Mouse (Mus musculus) hindbrain, embryonic 12.5 days (tissue): ENCODE results near the gene Adamts2. TPM values are rescaled to one million over a fixed set of nuclear protein-coding genes. Genes with fewer than 3 reads are reported as not detected.

Experiments used
- ATAC-seq: fragments of 200-750 bp; cut with Nextera tagmentation; 2 replicates; pipeline ENCODE4 v1.8.0; 2017; ENCODE audit warnings: moderate TSS enrichment; ENCODE audit not compliant: low FRiP score
- H3K27ac ChIP-seq: fragments of 300-500 bp; sonication (generic); 2 replicates; pipeline ENCODE4 v1.5.1; 2016; ENCODE audit warnings: mild to moderate bottlenecking
- H3K27me3 ChIP-seq: fragments of 300-500 bp; sonication (generic); 2 replicates; pipeline ENCODE4 v1.6.1; 2016; ENCODE audit warnings: mild to moderate bottlenecking
- H3K36me3 ChIP-seq: fragments of 300-500 bp; sonication (generic); 2 replicates; pipeline ENCODE4 v1.6.1; 2016; ENCODE audit warnings: mild to moderate bottlenecking
- H3K4me1 ChIP-seq: fragments of 300-500 bp; sonication (generic); 2 replicates; pipeline ENCODE4 v1.6.1; 2016
- H3K4me2 ChIP-seq: fragments of 300-500 bp; sonication (generic); replicated peaks from 2 replicates; pipeline ENCODE4 v1.6.1; 2016; ENCODE audit warnings: mild to moderate bottlenecking
- H3K4me3 ChIP-seq: fragments of 300-500 bp; sonication (generic); 2 replicates; pipeline ENCODE4 v1.5.1; 2016; ENCODE audit warnings: mild to moderate bottlenecking
- H3K9ac ChIP-seq: fragments of 300-500 bp; sonication (generic); 2 replicates; pipeline ENCODE4 v1.6.1; 2016; ENCODE audit warnings: mild to moderate bottlenecking, moderate library complexity
- H3K9me3 ChIP-seq: fragments of 300-500 bp; sonication (generic); replicated peaks from 2 replicates; pipeline ENCODE4 v1.6.1; 2016; ENCODE audit warnings: mild to moderate bottlenecking
- WGBS: fragments of 180-500 bp; shearing (Covaris S2); methylation state at CpG from one replicate; pipeline ENCODE4 v1.1.7; 2016; 5-methylcytosine and 5-hydroxymethylcytosine counted together
- polyA plus RNA-seq: library from polyadenylated mRNA; unstranded; fragments of >200 nt; fragmentation: Nextera tagmentation; extraction: Ambion mirVana; gene quantifications from 2 replicates; pipeline ENCODE4 v1.2.1, GENCODE M21; 2016

Adamts2 gene
- polyA plus RNA-seq = 7.1 and 9.0 TPM in 2 replicates

- Histone ChIP-seq H3K4me1 (peaks cover 22% of the 10 kb centered on the region), H3K27ac (peak within 1 kb of the TSS; percentile 44; the same call in 1 of the 2 replicates), H3K9ac (peak within 1 kb of the TSS; percentile 68), H3K9me3 (no peaks in the 10 kb centered on the region), H3K36me3 (no peaks in the 10 kb centered on the region), H3K4me2 (peak within 1 kb of the TSS; percentile 99), H3K27me3 (peaks cover 69% of the 10 kb centered on the region), H3K4me3 (peak within 1 kb of the TSS; percentile 65)
- WGBS = under 1% methylated on average over 46 of the region's 82 CpGs
- peak; percentile 67 for ATAC-seq
Observed at GRCm38 (mm10) chr11:50601641-50602355, at the start of gene Adamts2. TSS of gene Adamts2 (plus strand) at chr11:50602084.

GRCm38 (mm10) chr11:50557064-50557463, 44.8 kb upstream of the Adamts2 start:
- Histone ChIP-seq H3K9ac (no peak overlapping the region), H3K27ac (no peak overlapping the region), H3K36me3 (no peaks in the 10 kb centered on the region), H3K4me2 (no peak overlapping the region), H3K4me3 (no peak overlapping the region), H3K27me3 (no peaks in the 10 kb centered on the region), H3K4me1 (no peaks in the 10 kb centered on the region), H3K9me3 (peaks cover 7% of the 10 kb centered on the region; the same call in 1 of the 2 replicates)
- ATAC-seq = no peak
- WGBS = 91% methylated on average over 3 of the region's 3 CpGs

GRCm38 (mm10) chr11:50559108-50559507, 42.8 kb upstream of the Adamts2 start:
- no peaks in the 10 kb centered on the region for H3K4me1 ChIP-seq
- no peak overlapping the region for H3K9ac ChIP-seq
- ATAC-seq = no peak
- 31% methylated on average over 4 of the region's 4 CpGs for WGBS
- H3K27me3 ChIP-seq = no peaks in the 10 kb centered on the region
- no peaks in the 10 kb centered on the region for H3K36me3 ChIP-seq
- H3K4me3 ChIP-seq = no peak overlapping the region
- H3K4me2 ChIP-seq = no peak overlapping the region
- no peak overlapping the region for H3K27ac ChIP-seq
- peaks cover 7% of the 10 kb centered on the region; the same call in 1 of the 2 replicates for H3K9me3 ChIP-seq

GRCm38 (mm10) chr11:50565466-50566211, 36.2 kb upstream of the Adamts2 start:
- H3K36me3 ChIP-seq = no peaks in the 10 kb centered on the region
- no peak overlapping the region for H3K9ac ChIP-seq
- 81% methylated on average over 20 of the region's 20 CpGs for WGBS
- no peak overlapping the region for H3K4me2 ChIP-seq
- no peaks in the 10 kb centered on the region for H3K9me3 ChIP-seq
- H3K27ac ChIP-seq = no peak overlapping the region
- no peak overlapping the region for H3K4me3 ChIP-seq
- H3K4me1 ChIP-seq = no peaks in the 10 kb centered on the region
- no peak for ATAC-seq
- no peaks in the 10 kb centered on the region for H3K27me3 ChIP-seq

GRCm38 (mm10) chr11:50571448-50571847, 30.4 kb upstream of the Adamts2 start:
- peak overlapping the region; percentile 40; the same call in 1 of the 2 replicates for H3K27ac ChIP-seq
- H3K9me3 ChIP-seq = no peaks in the 10 kb centered on the region
- WGBS = 55% methylated on average over 6 of the region's 6 CpGs
- H3K27me3 ChIP-seq = no peaks in the 10 kb centered on the region
- peaks cover 9% of the 10 kb centered on the region; the same call in 1 of the 2 replicates for H3K4me1 ChIP-seq
- H3K4me2 ChIP-seq = no peak overlapping the region
- H3K36me3 ChIP-seq = no peaks in the 10 kb centered on the region
- ATAC-seq = no peak
- no peak overlapping the region for H3K9ac ChIP-seq
- H3K4me3 ChIP-seq = no peak overlapping the region

- H3K4me2 ChIP-seq = no peak overlapping the region
- H3K9me3 ChIP-seq = no peaks in the 10 kb centered on the region
- no peak overlapping the region for H3K27ac ChIP-seq
- no peak for ATAC-seq
- 71% methylated on average over 4 of the region's 4 CpGs for whole genome bisulfite sequencing
- no peak overlapping the region for H3K4me3 ChIP-seq
- peaks cover 4% of the 10 kb centered on the region; the same call in 1 of the 2 replicates for H3K4me1 ChIP-seq
- no peaks in the 10 kb centered on the region for H3K36me3 ChIP-seq
- no peak overlapping the region for H3K9ac ChIP-seq
- no peaks in the 10 kb centered on the region; the same call in 1 of the 2 replicates for H3K27me3 ChIP-seq
Observed at GRCm38 (mm10) chr11:50576521-50576920, 25.4 kb upstream of the Adamts2 start.

GRCm38 (mm10) chr11:50587026-50587425, 14.9 kb upstream of the Adamts2 start:
- H3K36me3 ChIP-seq = no peaks in the 10 kb centered on the region
- H3K27me3 ChIP-seq = no peaks in the 10 kb centered on the region
- no peaks in the 10 kb centered on the region for H3K9me3 ChIP-seq
- H3K27ac ChIP-seq = no peak overlapping the region
- ATAC-seq = no peak
- no peak overlapping the region for H3K4me2 ChIP-seq
- no peaks in the 10 kb centered on the region for H3K4me1 ChIP-seq
- 46% methylated on average over 7 of the region's 7 CpGs for WGBS
- H3K9ac ChIP-seq = no peak overlapping the region
- H3K4me3 ChIP-seq = no peak overlapping the region

- 15% methylated on average over 3 of the region's 3 CpGs for WGBS
- Histone ChIP-seq H3K4me2 (no peak overlapping the region), H3K27ac (no peak overlapping the region), H3K36me3 (no peaks in the 10 kb centered on the region), H3K27me3 (no peaks in the 10 kb centered on the region), H3K9ac (no peak overlapping the region), H3K9me3 (no peaks in the 10 kb centered on the region), H3K4me3 (no peak overlapping the region), H3K4me1 (peaks cover 2% of the 10 kb centered on the region; the same call in 1 of the 2 replicates)
- ATAC-seq = no peak
Observed at GRCm38 (mm10) chr11:50587787-50588186, 14.1 kb upstream of the Adamts2 start.

GRCm38 (mm10) chr11:50589060-50589459, 12.8 kb upstream of the Adamts2 start:
- Histone ChIP-seq H3K27me3 (no peaks in the 10 kb centered on the region), H3K9me3 (no peaks in the 10 kb centered on the region), H3K36me3 (no peaks in the 10 kb centered on the region), H3K9ac (no peak overlapping the region), H3K4me2 (no peak overlapping the region), H3K27ac (no peak overlapping the region), H3K4me3 (no peak overlapping the region), H3K4me1 (peaks cover 8% of the 10 kb centered on the region; the same call in 1 of the 2 replicates)
- WGBS = 39% methylated on average over 11 of the region's 11 CpGs
- no peak for ATAC-seq

- Histone ChIP-seq H3K4me2 (no peak overlapping the region), H3K9me3 (no peaks in the 10 kb centered on the region), H3K4me3 (no peak overlapping the region), H3K36me3 (no peaks in the 10 kb centered on the region), H3K9ac (no peak overlapping the region), H3K27me3 (no peaks in the 10 kb centered on the region), H3K4me1 (peaks cover 8% of the 10 kb centered on the region; the same call in 1 of the 2 replicates), H3K27ac (no peak overlapping the region)
- no peak for ATAC-seq
- WGBS = 93% methylated on average over 13 of the region's 13 CpGs
Observed at GRCm38 (mm10) chr11:50591053-50591452, 10.8 kb upstream of the Adamts2 start.

GRCm38 (mm10) chr11:50592892-50593553, 8.9 kb upstream of the Adamts2 start:
- H3K4me3 ChIP-seq = no peak overlapping the region
- no peak overlapping the region for H3K4me2 ChIP-seq
- WGBS = 72% methylated on average over 16 of the region's 16 CpGs
- no peaks in the 10 kb centered on the region for H3K9me3 ChIP-seq
- no peaks in the 10 kb centered on the region for H3K27me3 ChIP-seq
- peaks cover 8% of the 10 kb centered on the region; the same call in 1 of the 2 replicates for H3K4me1 ChIP-seq
- no peaks in the 10 kb centered on the region for H3K36me3 ChIP-seq
- H3K9ac ChIP-seq = no peak overlapping the region
- peak; percentile 68 for ATAC-seq
- H3K27ac ChIP-seq = peak overlapping the region; percentile 68

- no peaks in the 10 kb centered on the region for H3K9me3 ChIP-seq
- H3K27ac ChIP-seq = no peak overlapping the region
- no peak for ATAC-seq
- H3K27me3 ChIP-seq = peaks cover 21% of the 10 kb centered on the region
- H3K4me3 ChIP-seq = no peak overlapping the region
- WGBS = 75% methylated on average over 2 of the region's 2 CpGs
- peaks cover 13% of the 10 kb centered on the region; the same call in 1 of the 2 replicates for H3K4me1 ChIP-seq
- H3K9ac ChIP-seq = no peak overlapping the region
- H3K36me3 ChIP-seq = no peaks in the 10 kb centered on the region
- H3K4me2 ChIP-seq = no peak overlapping the region
Observed at GRCm38 (mm10) chr11:50596571-50596970, 5.3 kb upstream of the Adamts2 start.
